Mouse (Mus musculus) heart, postnatal 4 days (tissue): ENCODE measurements around the gene Cep83. TPM values are rescaled to one million over a fixed set of nuclear protein-coding genes. Genes with fewer than 3 reads are reported as not detected.
A peak's percentile ranks its signal among the peaks of the same experiment; 100 is the strongest.
"Not testable (repeated sequence)": the region's sequence is repeated elsewhere in the genome, so short reads cannot be mapped to it uniquely, and the experiment has no call there.

Experiments used
- DNase-seq: peaks from one replicate; pipeline ENCODE4 v3.0.0; 2021
- total RNA-seq, 2 experiments: library from RNA; stranded (reverse); gene quantifications; 2 replicates each; pipeline ENCODE4 v1.2.3; 2021

The Cep83 gene
- total RNA-seq, result 10 to 100 TPM; 26.4 to 26.9 TPM

DNA sequence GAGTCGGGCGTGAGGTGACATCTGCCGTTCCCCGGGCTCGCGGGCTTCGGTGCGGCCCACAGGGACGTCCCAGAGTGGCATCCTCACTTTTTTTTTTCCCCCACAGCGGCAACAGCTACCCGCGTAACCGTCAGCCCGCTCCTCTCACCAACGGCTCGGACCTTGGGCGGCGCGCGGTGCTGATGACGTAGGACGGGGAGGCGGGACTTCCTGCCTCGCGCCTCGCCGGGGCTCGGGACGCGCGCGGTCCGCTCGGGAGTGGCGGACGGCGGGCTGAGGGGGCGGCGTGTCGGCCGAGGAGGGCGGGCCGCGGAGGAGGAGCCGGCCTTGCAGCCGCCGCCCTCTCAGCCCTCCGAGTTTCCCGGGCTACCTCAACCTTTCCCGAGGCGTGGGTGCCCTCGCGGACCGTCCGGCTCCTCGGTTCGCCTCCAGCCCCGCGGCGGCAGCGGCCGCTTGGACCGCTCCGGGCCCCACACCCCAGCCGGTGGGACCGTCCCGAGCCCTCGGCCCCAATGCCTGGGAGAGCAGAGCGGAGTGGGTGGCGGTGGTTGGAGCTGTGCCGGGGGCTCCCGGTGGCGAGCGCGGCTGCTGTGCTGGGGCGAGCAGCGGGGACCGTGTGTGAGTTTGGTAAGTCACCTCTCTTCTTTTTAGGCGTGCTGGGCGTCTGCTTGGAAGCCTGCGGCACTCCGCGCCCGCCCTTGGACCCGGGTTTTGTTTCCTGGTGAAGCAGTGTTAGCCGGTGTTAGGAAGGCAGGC lies at the start of gene Cep83:
TSS of gene Cep83 (plus strand) at position 235 of the 756 bp plus-strand sequence.
- peak; percentile 96 for DNase-seq

DNA sequence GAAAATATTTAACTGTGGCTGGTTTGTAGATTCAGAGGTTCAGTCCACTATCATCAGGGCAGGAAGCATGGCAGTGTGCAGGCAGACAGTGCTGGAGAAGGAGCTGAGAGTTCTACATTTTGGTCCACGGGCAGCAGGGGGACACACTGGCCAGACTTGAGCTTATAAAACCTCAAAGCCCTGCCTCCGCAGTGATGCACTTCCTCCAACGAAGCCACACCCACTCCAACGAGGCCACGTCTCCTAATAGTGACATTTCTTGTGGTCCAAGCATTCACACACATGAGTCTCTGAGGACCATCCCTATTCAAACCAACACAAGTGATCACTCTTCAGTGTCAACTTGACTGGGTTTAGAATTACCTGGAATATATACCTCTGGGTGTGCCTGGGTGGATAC lies 49.2 kb upstream of the Cep83 start:
- DNase-seq, result no peak

DNA sequence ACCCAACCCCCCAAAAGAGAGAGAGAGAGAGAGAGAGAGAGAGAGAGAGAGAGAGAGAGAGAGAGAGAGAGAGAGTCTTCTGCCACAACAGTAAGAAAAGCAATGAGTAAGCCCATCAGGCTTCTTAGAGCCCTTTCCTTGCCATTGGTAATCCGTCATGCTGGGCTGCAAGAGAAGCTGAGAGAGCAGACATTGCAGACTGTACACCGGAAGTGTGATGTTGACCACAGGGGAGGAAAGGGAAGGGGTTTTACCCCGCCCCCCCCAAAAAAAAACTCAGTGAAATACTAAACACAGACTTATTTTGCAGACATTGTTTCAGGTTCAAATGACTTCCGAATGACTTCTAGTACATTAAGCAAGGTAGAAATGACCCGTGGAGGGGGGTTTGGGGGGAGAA lies 48.4 kb upstream of the Cep83 start:
- no peak for DNase-seq

DNA sequence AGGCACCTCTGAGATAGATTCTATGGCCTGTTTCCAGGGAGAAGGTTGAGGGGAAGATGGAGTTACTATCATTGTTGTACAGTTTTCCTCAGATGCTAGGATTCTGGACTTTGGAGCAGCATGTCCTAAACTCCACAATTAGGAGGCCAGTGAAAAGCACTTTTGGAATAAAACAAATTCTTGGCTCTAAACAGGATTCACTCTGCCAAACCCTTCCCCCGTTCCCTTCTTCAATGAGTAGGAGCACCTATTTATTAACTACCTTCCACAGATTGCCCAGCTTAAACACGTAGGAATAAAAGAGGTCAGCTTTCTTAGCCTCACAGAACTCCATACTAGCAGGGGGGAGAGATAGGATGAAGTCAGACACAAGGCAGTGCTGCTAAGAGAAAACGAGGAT lies 24.4 kb upstream of the Cep83 start:
- DNase-seq, result no peak

DNA sequence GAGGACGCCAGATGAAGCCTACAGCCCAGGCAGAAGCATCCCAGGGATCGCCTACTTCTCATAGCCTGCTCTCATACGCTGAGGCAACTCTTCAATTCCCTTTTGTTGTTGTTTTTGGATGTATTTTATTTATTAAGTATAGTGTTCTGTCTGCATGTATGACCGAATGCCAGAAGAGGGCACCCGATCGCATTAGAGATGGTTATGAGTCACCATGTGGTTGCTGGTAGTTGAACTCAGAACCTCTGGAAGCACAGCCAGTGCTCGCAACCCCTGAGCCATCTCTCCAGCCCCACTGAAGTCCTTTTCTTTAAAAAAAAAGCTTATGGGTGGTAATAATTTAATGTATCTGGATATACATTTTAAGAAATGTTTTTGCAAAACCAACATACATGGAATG lies 24.0 kb upstream of the Cep83 start:
- DNase-seq, result no peak

DNA sequence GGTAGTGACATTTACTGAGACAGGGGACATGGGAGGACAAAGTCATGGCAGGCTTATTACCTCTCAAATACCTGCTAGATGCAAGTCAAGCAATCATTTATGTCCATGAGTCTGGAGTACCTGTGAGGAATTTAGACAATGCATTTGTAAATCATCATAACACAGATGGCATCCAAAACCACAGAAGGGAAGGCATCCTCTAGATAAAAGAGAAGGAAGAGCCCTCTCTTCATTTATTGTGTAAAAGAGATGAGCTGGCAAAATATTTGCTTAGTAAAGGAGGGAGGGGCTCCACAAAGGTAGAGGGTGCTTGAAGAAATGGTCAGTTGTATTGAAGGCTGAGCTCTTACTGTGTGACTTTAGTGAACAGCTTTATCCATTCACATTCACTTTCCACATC lies 20.3 kb upstream of the Cep83 start:
- no peak for DNase-seq

DNA sequence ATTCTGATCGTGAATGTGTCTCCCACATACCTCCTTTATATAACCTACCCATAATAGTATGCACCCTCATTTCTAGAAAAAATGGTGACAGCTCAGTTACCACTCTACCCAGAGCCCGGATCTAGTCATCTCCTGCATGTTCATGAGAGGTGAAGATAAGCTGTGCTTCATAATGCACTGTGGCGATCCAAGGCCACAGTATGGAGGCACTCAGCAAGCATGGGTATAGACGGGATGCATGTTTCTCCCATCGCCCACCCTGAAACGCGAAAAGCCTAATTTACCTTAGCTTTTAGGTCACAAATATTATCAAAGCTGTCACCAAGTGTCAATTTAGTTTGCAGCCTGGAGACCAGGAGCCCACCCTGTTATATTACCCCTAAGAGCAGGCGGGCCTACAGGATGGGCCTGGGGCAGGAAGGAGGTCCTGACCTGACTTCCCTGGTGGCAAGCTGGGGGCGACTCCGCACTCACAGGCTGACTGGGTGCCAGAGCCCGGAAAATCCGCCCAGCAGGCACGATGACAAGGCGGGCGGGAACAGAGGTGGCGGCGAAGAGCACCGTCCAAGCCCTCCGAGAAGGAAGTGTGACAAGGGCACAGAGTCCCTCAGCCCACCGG lies 544 bp upstream of the Cep83 start:
- peak; percentile 77 for DNase-seq

DNA sequence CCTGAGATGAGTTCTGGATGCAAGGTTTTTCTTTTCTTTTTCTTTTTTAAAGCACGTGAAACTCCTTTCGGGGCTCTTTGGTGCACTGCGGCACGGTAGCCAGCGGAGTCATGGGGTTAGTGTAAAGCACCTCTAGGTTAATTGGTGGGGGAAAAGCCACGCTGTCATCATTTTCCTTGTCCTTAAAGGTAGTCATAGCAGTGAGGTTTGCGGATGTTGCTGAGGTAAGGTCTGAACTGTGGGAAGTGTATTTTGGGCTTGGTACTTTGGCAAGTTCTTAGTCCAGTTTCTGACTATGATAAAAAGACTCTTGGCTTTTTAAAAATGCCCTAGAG lies 689 bp downstream of the Cep83 start:
- DNase-seq, result no peak

DNA sequence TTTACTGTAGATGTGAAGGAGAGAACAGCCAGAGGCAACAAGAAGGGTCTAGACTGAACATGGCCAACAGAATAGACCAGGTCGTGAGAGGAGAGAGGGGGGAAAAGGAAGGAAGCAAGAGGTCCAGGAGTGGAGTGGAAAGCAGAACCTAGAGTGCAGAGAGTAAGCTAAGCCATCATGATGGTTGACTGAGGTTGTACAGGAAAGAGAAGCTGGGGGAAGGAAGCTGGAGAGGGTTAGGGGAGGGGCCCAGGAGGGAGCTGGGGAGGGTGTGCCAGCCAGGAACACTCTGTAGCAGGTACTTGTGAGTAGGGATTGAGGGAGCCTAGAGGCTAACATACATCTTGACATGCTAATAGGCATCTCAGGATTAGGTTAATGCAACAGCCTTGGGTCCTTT lies 1.9 kb downstream of the Cep83 start:
- no peak for DNase-seq

DNA sequence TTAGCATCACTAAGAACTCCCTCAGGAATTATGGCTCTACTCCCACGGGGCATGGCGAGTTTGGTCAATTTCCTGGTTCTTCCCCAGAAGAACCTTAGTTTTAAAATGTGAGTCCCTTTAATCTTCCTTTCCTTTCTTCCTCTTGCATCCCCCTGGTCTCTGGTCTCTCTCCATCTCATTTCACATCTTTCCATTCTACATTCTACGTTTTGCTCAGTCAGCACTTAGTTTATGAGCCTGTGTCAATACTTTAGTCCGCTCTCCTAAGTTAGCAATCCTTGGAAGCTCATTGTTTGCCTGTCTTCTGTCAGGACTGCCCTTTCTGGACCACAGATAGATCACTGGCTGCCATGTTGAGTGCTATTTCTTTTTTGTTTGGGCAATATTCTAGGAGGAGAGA lies 3.7 kb downstream of the Cep83 start:
- DNase-seq, result no peak

DNA sequence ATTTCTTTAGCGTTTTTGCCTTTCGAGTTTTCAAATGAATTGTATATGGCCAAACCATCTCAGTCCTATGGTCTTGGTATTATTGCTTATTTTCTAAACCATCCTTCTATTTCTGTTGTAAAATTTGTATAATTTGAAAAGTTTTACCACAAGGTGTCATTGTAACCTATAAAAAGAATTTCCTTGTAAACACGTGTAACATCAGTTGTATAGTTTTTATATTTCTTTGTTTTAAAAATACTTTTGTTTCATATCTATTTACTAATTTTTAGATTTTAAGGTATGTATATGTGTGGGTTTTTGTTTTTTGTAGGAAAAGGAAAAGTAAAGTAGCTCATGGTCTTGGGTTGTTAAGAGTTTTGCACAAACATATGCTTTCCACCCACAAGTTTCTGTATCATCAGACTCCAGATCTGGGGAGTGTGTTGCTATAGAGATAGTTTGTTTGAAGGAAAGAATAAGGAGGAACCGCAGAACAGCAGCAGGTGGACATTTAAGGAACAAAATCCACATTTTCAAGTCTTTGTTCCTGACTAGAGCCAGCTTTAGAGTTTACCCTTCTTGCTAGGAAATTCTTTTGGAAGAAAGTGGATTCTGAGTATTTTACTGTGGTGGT lies 17.3 kb downstream of the Cep83 start:
- DNase-seq, result no peak

DNA sequence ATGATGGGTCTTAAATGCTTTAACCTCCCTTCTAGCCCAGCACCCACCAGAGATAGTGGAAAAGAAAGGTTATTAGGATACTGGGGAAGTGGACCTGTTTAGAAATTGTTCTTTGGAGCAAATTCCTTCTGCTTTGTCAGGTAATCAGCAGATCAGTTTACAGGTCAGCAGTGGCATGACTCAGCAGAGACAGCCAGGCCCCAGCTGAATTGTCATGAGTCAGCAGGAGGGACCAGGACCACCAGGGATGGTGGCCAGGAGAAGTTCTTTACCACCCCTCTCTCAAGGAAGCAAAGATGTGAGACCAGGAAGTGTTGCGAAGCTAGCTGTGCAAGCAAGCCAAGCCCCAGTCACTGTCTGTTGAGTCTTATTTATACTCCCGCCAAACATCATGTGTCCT lies 18.2 kb downstream of the Cep83 start:
- DNase-seq, result no peak

DNA sequence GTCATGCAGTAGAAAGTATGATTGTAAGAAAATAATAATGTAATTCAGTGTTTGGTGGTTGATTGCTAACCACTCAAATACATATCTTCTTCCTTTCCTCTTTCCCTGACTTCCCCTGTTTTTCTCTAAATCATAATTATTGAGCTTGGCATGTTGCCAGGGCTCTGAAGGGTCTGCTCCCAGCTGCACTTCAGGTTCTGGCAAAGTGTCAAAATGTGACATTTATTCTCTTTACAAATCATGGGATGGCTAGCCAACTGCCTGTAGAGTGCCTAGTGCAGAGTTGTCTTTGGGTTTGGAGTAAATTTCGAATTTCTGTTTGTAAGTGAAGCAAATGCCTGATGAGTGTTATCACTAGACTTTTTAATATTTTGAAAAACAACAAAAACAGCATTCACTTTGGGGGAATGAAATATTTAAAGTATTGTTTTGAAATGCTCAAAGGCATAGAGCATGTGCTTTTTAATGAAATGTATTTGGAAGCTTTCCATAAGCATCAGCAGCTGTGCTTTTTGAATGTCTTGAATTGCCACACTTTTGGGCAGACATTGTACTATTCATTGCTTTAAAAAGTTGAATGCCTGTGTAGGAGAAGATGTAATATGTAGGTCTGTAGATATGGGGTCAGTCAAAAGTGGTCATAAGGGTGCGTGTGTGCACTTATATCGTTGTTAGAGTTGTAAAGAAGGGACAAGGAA lies 21.3 kb downstream of the Cep83 start:
- DNase-seq, result peak; percentile 26

DNA sequence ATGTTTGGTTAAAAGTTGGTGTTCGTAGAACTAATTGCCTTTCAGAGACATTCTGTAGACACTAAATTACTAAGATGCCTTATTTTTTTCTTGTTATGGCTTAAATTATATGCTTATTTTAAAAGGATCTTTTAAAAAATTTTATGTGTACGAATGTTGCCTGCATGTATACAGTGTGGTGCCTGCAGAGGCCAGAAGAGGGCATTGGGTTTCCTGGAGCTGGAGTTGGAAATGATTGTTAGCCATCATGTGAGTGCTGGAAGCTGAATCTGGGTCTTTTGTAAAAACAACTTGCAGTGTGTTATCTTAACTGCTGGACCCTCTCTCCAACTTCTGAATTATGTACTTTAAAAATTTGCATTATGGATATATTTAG lies 21.9 kb downstream of the Cep83 start:
- DNase-seq, result no peak

DNA sequence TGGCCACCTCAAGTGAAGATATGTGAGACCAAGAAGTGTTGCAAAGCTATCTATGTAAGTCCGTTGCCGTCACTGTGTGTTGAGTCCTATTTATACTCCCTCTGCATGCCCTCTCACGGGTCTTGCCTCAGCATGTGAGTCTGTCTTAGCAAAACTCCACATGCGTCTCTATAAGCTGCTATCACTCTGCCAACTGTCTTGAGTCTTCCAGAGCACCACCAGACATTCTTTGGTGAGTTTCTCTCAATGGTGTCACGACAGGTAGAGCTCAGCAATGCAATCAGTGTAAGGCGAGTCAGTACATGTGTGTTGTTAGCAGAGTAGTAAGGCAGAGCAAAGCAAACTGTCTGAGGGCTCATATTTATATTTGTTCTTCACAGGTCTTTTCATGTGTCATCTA lies 31.8 kb downstream of the Cep83 start:
- DNase-seq, result no peak

DNA sequence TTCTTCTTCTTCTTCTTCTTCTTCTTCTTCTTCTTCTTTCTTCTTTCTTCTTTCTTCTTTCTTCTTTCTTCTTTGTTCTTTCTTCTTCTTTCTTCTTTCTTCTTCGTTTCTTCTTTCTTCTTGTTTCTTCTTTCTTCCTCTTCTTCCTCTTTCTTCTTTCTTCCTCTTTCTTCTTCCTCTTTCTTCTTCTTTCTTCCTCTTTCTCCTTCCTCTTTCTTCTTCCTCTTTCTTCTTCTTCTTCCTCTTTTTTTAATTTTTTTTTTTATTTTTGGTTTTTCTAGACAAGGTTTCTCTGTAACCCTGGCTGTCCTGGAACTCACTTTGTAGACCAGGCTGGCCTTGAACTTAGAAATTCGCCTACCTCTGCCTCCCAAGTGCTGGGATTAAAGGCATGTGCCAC lies 39.6 kb downstream of the Cep83 start:
- DNase-seq, result not testable (repeated sequence)

DNA sequence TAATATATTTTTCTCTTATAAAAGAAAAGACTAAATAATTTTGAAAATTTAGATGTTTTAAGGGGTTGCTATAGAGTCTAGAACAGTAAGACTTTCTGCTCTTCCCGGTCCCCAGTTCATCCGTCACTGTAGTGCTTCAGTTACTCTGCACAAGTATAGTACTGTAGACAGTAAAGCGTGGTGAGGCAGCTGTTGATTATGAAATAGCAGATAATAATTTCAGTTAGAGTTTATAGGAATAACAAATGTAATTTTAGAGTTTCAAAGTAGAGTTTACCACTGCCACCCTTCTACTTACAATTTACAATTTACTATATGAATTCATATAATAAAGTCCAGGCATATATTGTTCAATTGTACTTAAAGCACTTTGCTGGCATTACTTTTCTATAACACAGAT lies 42.0 kb downstream of the Cep83 start:
- no peak for DNase-seq

DNA sequence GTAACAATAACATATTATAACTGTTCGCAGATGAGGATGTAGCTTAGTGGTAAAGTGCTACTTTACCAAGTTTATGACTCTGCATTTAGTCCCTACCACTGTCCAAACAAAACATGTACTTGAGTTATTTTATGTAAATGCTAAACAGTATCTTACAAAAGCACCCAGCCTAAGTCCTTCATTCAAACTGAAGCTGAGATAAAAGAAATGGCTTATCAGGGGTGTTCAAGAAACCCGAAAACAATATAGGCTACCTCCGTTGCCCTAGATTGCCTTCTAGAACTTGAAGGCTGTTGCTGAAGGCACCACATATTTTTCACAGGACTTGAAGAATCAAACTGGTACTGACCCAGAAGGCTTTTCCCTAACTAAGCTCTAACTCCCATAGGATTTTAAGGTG lies 46.4 kb downstream of the Cep83 start:
- no peak for DNase-seq

DNA sequence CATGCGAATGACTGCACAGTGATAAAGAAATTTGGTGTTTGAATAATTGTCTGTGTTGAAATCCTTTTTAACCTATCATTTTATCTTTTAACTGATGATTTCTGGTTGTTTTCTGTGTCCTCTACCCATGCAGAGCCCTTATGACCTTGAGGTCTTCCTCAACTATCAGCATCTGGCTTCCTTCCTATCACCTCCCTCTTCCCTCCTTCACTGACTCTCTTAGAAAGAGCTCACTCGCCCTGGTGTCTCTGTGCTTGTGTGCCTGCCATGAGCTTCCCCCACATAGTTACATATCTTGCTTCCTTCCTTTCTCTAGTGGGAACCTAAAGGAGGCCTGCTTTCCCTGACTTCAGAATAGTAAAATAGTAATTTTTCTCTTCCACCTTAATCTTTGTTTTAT lies 51.8 kb downstream of the Cep83 start:
- DNase-seq, result no peak

DNA sequence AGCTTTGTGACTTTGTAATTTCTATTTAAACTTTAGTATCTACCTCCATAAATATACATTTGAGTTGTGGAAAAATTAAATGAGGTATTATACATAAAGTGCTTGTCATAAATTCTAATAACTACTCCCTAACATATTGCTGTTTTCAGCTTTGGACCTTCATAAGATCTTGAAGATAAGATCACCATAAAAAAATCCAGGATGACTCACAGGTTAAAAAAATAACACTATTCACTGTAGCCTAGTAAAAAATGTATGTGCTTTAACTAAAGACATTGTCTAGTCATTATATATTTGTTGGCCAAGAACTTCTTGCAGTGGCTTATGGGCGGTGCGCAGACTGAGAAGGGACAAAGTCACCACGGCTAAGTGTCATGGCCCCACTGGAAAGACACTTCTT lies 53.0 kb downstream of the Cep83 start:
- DNase-seq, result no peak

DNA sequence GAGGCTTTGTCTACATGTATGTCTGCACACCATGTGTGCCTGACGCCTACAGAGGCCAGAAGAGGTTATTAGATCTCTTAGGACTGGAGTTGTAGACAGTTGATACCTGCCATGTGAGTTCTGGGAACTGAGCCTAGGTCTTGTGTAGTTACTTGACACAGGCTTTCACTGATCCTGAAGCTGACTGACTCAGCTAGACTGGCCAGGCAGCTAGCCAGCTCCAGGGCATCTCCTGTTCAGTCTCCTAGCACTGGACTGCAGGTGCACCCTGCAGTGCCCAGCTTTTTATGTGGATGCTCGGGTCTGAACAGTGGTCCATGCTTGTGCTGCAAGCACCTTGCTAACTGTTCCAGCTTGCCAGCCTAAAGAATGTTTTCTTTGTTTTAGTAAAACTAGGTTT lies 58.6 kb downstream of the Cep83 start:
- peak; percentile 7 for DNase-seq

DNA sequence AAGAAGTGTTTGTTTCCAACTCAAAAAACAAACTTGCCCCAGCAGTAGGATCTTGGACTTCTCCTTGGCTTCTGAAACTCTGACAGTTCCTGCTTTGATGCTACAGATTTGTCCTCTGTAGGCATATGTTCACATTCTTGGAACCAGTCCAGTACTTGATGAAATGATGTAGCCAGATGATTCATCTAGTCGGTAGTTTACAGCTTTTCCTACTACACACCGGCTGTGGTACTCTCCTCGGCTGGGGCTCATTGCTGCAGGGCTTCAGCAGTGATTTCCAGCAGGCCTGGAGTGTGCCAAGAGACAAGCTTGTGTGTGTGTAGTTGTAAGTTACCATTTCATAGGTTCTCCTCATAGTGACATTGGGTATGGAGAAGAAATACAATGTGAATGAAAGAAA lies 83.0 kb downstream of the Cep83 start:
- DNase-seq, result no peak

DNA sequence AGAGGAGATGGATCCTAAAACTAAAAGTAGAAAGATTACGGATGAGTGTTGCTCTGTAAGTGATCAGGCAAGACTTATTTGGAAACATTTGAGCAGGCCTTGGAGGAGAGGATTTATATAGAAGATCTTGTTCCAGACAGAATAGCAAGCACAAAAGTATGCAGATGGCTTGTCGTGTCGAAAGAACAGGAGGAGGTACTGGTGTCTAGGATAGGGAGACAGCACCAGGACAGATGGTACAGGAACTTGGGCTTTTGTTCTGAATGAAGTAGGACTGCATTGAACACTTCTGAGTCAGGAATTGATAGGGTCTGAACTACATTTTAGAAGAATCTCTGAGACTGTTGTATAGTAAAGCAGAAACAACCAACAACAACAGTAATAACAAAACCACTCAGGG lies 89.1 kb downstream of the Cep83 start:
- no peak for DNase-seq

DNA sequence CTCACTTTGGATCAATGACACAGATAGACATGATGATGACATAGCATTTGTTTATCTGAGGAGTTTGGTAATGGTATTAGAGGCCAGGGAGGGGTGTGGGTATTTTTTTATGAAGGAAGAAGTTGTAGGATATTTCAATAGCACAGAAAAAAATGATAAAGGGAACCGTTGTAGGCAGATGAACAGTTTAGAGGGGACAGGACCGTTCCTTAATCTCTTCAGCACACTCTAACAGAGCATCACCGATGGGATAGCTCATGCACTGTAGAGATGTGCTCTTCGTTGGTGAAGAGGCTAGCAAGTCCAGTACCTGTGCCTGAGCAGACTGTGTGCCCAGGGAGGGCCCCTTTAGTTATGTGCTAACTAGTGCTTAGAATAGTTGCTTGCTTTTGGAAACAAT lies 90.9 kb downstream of the Cep83 start:
- DNase-seq, result no peak
